Mouse (Mus musculus): ENCODE measurements around the gene Bpifa5. TPM values are rescaled to one million over a fixed set of nuclear protein-coding genes. Genes with fewer than 3 reads are reported as not detected.
A peak's percentile ranks its signal among the peaks of the same experiment; 100 is the strongest.

Bpifa5 gene
- polyA plus RNA-seq, 1 experiment = not detected

DNA sequence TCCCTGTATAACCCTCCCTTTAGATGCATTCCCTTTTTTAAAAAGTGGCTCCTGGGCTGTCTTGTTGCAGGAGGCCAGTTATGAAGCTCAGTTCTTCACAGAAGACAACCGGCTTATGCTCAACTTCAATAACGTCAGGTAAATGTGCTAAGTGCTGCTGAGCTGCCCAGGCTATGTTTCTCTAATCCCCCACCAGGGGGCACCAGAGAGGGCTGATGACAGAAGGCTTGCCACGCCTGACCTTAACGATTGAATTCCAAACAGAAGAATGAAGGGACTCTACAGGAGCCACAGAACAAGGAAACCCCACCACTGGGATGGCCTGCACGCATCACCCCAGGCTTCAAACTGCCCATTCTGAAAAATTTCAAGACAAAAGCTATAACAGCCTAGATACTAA, 52.8 kb downstream of the Bpifa5 start:
- WGBS = 6% methylated on average over 5 of the region's 5 CpGs
- H3K4me1 ChIP-seq (ENCODE audit: control insufficient read depth, insufficient read depth, low read length) = no peaks in the 10 kb centered on the region
- H3K4me3 ChIP-seq (replicated peaks; ENCODE audit: control insufficient read depth, low read depth, low read length) = no peak overlapping the region
- TF ChIP-seq POLR2A (IDR thresholded peaks at IDR 0.05; ENCODE audit: borderline replicate concordance, control insufficient read depth, low read depth, low read length) (no peak), CTCF (IDR thresholded peaks at IDR 0.05; ENCODE audit: control insufficient read depth, insufficient read depth, low read length) (peak; percentile 81)
- no peak overlapping the region for H3K27ac ChIP-seq (ENCODE audit: control insufficient read depth, insufficient read depth, low read depth, low read length, poor library complexity)

Other genes starting within 250 kb of the Bpifa5 start
- not detected in 2 replicates for gene Bpifb3, start 244.4 kb upstream of the Bpifa5 start, polyA plus RNA-seq (2011; ENCODE audit: insufficient read depth, insufficient read length, low replicate concordance, missing spikeins)
- gene Bpifb4, start 224.4 kb upstream of the Bpifa5 start, polyA plus RNA-seq (2011; ENCODE audit: insufficient read depth, insufficient read length, low replicate concordance, missing spikeins) = not detected in 2 replicates
- not detected in 2 replicates for gene Bpifa6, start 187.7 kb upstream of the Bpifa5 start, polyA plus RNA-seq (2011; ENCODE audit: insufficient read depth, insufficient read length, low replicate concordance, missing spikeins)
- not detected in 2 replicates for gene Bpifa2, start 154.3 kb upstream of the Bpifa5 start, polyA plus RNA-seq (2011; ENCODE audit: insufficient read depth, insufficient read length, low replicate concordance, missing spikeins)
- not detected in 2 replicates for gene Bpifa3, start 32.3 kb upstream of the Bpifa5 start, polyA plus RNA-seq (2011; ENCODE audit: insufficient read depth, insufficient read length, low replicate concordance, missing spikeins)
- gene Bpifa1, start 19.7 kb upstream of the Bpifa5 start, polyA plus RNA-seq (2011; ENCODE audit: insufficient read depth, insufficient read length, low replicate concordance, missing spikeins) = not detected in 2 replicates
- not detected in 2 replicates for gene Bpifb1, start 28.2 kb downstream of the Bpifa5 start, polyA plus RNA-seq (2011; ENCODE audit: insufficient read depth, insufficient read length, low replicate concordance, missing spikeins)
- gene Bpifb5, start 61.1 kb downstream of the Bpifa5 start, polyA plus RNA-seq (2011; ENCODE audit: insufficient read depth, insufficient read length, low replicate concordance, missing spikeins) = 0.79 and 2.1 TPM in 2 replicates
- not detected in 2 replicates for gene Bpifb9a, start 95.2 kb downstream of the Bpifa5 start, polyA plus RNA-seq (2011; ENCODE audit: insufficient read depth, insufficient read length, low replicate concordance, missing spikeins)
- gene Bpifb9b, start 144.6 kb downstream of the Bpifa5 start, polyA plus RNA-seq (2011; ENCODE audit: insufficient read depth, insufficient read length, low replicate concordance, missing spikeins) = not detected in 2 replicates
- gene Cdk5rap1, start 210.4 kb downstream of the Bpifa5 start, polyA plus RNA-seq (2011; ENCODE audit: insufficient read depth, insufficient read length, low replicate concordance, missing spikeins) = 4.4 and 16.3 TPM in 2 replicates
- gene Snta1, start 245.5 kb downstream of the Bpifa5 start, polyA plus RNA-seq (2011; ENCODE audit: insufficient read depth, insufficient read length, low replicate concordance, missing spikeins) = 3.3 and 3.6 TPM in 2 replicates